In genomic region chr17:54188997-54189553, GRCm38 (mm10) we compare ENCODE assay signal across 15 mouse cellular contexts.
"Had no signal": no experiment of that assay in that cellular context is flagged by ENCODE, and none has a peak within 500 bp of the region (broad histone marks: within the 10 kb centered on the region; RNA-seq: fewer than 3 reads in every experiment).

No protein-coding gene starts in this region.

- DNase-seq: kidney, adult 9 months; kidney, postnatal 36 days; layer of hippocampus, adult 9-11 months; layer of hippocampus, postnatal 36 days; lung, postnatal 14 days; right cerebral cortex, adult 18-20 months; right cerebral cortex, postnatal 25 days; thymus, postnatal 4 days had no signal

- H3K4me1 ChIP-seq: liver, embryonic 15.5 days; midbrain, embryonic 13.5 days; neural tube, embryonic 15.5 days had no signal

- H3K9ac ChIP-seq: limb, embryonic 13.5 days; liver, embryonic 15.5 days; midbrain, embryonic 13.5 days; neural tube, embryonic 15.5 days had no signal

- H3K9me3 ChIP-seq: limb, embryonic 13.5 days; liver, embryonic 15.5 days; midbrain, embryonic 13.5 days; neural tube, embryonic 15.5 days had no signal

- H3K4me2 ChIP-seq: limb, embryonic 13.5 days; liver, embryonic 11.5 days; liver, embryonic 15.5 days; midbrain, embryonic 13.5 days; neural tube, embryonic 15.5 days had no signal

- ATAC-seq: intestine, embryonic 16.5 days; midbrain, embryonic 13.5 days had no signal

- H3K36me3 ChIP-seq: limb, embryonic 13.5 days; liver, embryonic 15.5 days; midbrain, embryonic 13.5 days; neural tube, embryonic 15.5 days had no signal

- H3K27me3 ChIP-seq: limb, embryonic 13.5 days; liver, embryonic 15.5 days; midbrain, embryonic 13.5 days; neural tube, embryonic 15.5 days had no signal

- H3K4me3 ChIP-seq: limb, embryonic 13.5 days; liver, embryonic 15.5 days; midbrain, embryonic 13.5 days; neural tube, embryonic 15.5 days had no signal

- H3K27ac ChIP-seq: limb, embryonic 13.5 days; liver, embryonic 15.5 days; midbrain, embryonic 13.5 days; neural tube, embryonic 15.5 days; stomach, postnatal 0 days had no signal
